In genomic region chr19:29522445-29523229, GRCm38 (mm10) we compare ENCODE assay signal across 8 mouse cellular contexts. TPM values are rescaled to one million over a fixed set of nuclear protein-coding genes. Genes with fewer than 3 reads are reported as not detected.
DNase-seq lines count a peak whose midpoint lies in the region; ATAC-seq lines count a peak whose summit lies in the region.

No protein-coding gene starts in this region.

- H3K4me3 ChIP-seq in forebrain, embryonic 14.5 days (ENCODE audit: low read depth, low read length), result peak overlapping the region; percentile 89
- peak overlapping the region; percentile 80 for H3K4me3 ChIP-seq in hindbrain, embryonic 12.5 days

- H3K27ac ChIP-seq in forebrain, embryonic 14.5 days (ENCODE audit: low read depth, low read length), result peak overlapping the region; percentile 90
- H3K27ac ChIP-seq in hindbrain, embryonic 12.5 days, result peak overlapping the region; percentile 94

- no peaks in the 10 kb centered on the region for H3K27me3 ChIP-seq in forebrain, embryonic 14.5 days (replicated peaks; ENCODE audit: control insufficient read depth, insufficient read depth, low read length)
- H3K27me3 ChIP-seq in hindbrain, embryonic 12.5 days, result no peaks in the 10 kb centered on the region

- intact Hi-C loops in left cerebral cortex, postnatal 10 days (cut with DNase I), result no loop called here

- peak overlapping the region; percentile 77 for H3K4me2 ChIP-seq in forebrain, embryonic 14.5 days (ENCODE audit: low read length)
- peak overlapping the region; percentile 79 for H3K4me2 ChIP-seq in hindbrain, embryonic 12.5 days (replicated peaks)

- H3K36me3 ChIP-seq in forebrain, embryonic 14.5 days (ENCODE audit: control insufficient read depth, insufficient read depth, low read length), result no peaks in the 10 kb centered on the region
- no peaks in the 10 kb centered on the region for H3K36me3 ChIP-seq in hindbrain, embryonic 12.5 days

- peaks cover 10% of the 10 kb centered on the region for H3K4me1 ChIP-seq in forebrain, embryonic 14.5 days (ENCODE audit: control insufficient read depth, insufficient read depth, low read length)
- peaks cover 10% of the 10 kb centered on the region for H3K4me1 ChIP-seq in hindbrain, embryonic 12.5 days

- DNase-seq in gastrocnemius, adult 18-20 months (ENCODE audit: low spot score), result peak; percentile 46
- no peak for DNase-seq in gastrocnemius, adult 8-10 months (ENCODE audit: low spot score in 2 of 2)
- DNase-seq in c-Kit-negative CD71-positive TER-119-positive erythroid progenitor cells, embryonic 14.5 days (ENCODE audit: low read depth, low spot score), result peak; percentile 21
- peak; percentile 52 for DNase-seq in forebrain, embryonic 14.5 days (ENCODE audit: low spot score)
- DNase-seq in left cerebral cortex, postnatal 10 days (ENCODE audit: extremely low spot score in 1 of 2, low spot score in 2 of 2), result peak; percentile 19 to 73
- peak; percentile 66 to 67 for DNase-seq in spleen, postnatal 10 days (ENCODE audit: low spot score in 2 of 2)

- H3K9me3 ChIP-seq in forebrain, embryonic 14.5 days (replicated peaks; ENCODE audit: control insufficient read depth, low read length), result no peaks in the 10 kb centered on the region
- no peaks in the 10 kb centered on the region for H3K9me3 ChIP-seq in hindbrain, embryonic 12.5 days (replicated peaks)

- peak; percentile 76 for ATAC-seq in forebrain, embryonic 14.5 days
- peak; percentile 85 for ATAC-seq in hindbrain, embryonic 12.5 days (ENCODE audit: low FRiP score)
- ATAC-seq in megakaryocyte progenitor cell, adult 5-6 weeks (replicated peaks; ENCODE audit: poor library complexity), result peak; percentile 29

- under 1% methylated on average over 83 of the region's 92 CpGs for WGBS in forebrain, embryonic 14.5 days
- WGBS in hindbrain, embryonic 12.5 days, result under 1% methylated on average over 70 of the region's 92 CpGs

- H3K9ac ChIP-seq in forebrain, embryonic 14.5 days (ENCODE audit: low read length), result peak overlapping the region; percentile 88
- peak overlapping the region; percentile 88 for H3K9ac ChIP-seq in hindbrain, embryonic 12.5 days

RNA-seq across cellular contexts. Expression of gene Ric1, which starts 0.6 kb away (rescaled TPM):
- 10 to 100 TPM; 25.6 to 28.0 TPM for total RNA-seq in gastrocnemius, adult 18-20 months (2021)
- total RNA-seq in gastrocnemius, adult 8-10 months (2022), result 10 to 100 TPM; 25.3 to 31.7 (median 29.7) TPM
- polyA plus RNA-seq in forebrain, embryonic 14.5 days (2014; fragmentation: Nextera tagmentation; extraction: Ambion mirVana), result 9.4 and 12.1 TPM in 2 replicates
- 17.5 and 20.1 TPM in 2 replicates for polyA plus RNA-seq in hindbrain, embryonic 12.5 days (2016; fragmentation: Nextera tagmentation; extraction: Ambion mirVana)
- total RNA-seq in left cerebral cortex, postnatal 10 days (2021), result 10 to 100 TPM; 38.8 to 39.4 TPM
- 14.1 and 19.0 TPM in 2 replicates for total RNA-seq in megakaryocyte progenitor cell, adult 5-6 weeks (2015)
- total RNA-seq in megakaryocyte progenitor cell, adult 5-6 weeks (2017), result 20.5 and 21.6 TPM in 2 replicates

Comparison
In these comparisons a context has a peak if more than half of its experiments do, and no peak if none do; other contexts are left out.
1. DNase-seq: peak in gastrocnemius, adult 18-20 months (single experiment), c-Kit-negative CD71-positive TER-119-positive erythroid progenitor cells, embryonic 14.5 days (single experiment), forebrain, embryonic 14.5 days (single experiment), left cerebral cortex, postnatal 10 days (2 of 2) and spleen, postnatal 10 days (2 of 2); none in gastrocnemius, adult 8-10 months (0 of 2).
2. ATAC-seq: peak in every context shown above with its lines; median percentile 85 in hindbrain, embryonic 12.5 days; 76 in forebrain, embryonic 14.5 days; 29 in megakaryocyte progenitor cell, adult 5-6 weeks.